In genomic region chr3:147412274-147412673, GRCm38 (mm10) we compare ENCODE assay signal across 29 mouse cellular contexts.
"Had no signal": no experiment of that assay in that cellular context is flagged by ENCODE, and none has a peak within 500 bp of the region (broad histone marks: within the 10 kb centered on the region; RNA-seq: fewer than 3 reads in every experiment).

No protein-coding gene starts in this region.

- H3K9ac ChIP-seq: embryonic facial prominence, embryonic 12.5 days; embryonic facial prominence, embryonic 13.5 days; embryonic facial prominence, embryonic 15.5 days; forebrain, embryonic 12.5 days; forebrain, embryonic 13.5 days; forebrain, embryonic 15.5 days; forebrain, postnatal 0 days had no signal

- H3K36me3 ChIP-seq: embryonic facial prominence, embryonic 10.5 days; embryonic facial prominence, embryonic 12.5 days; embryonic facial prominence, embryonic 13.5 days; embryonic facial prominence, embryonic 15.5 days; forebrain, embryonic 10.5 days; forebrain, embryonic 12.5 days; forebrain, embryonic 15.5 days had no signal

- H3K9me3 ChIP-seq: embryonic facial prominence, embryonic 10.5 days; embryonic facial prominence, embryonic 12.5 days; embryonic facial prominence, embryonic 13.5 days; embryonic facial prominence, embryonic 15.5 days; forebrain, embryonic 10.5 days; forebrain, embryonic 12.5 days; forebrain, embryonic 13.5 days; forebrain, embryonic 15.5 days had no signal

- H3K27ac ChIP-seq: embryonic facial prominence, embryonic 10.5 days; embryonic facial prominence, embryonic 12.5 days; embryonic facial prominence, embryonic 13.5 days; embryonic facial prominence, embryonic 15.5 days; forebrain, embryonic 10.5 days; forebrain, embryonic 12.5 days; forebrain, embryonic 13.5 days; forebrain, embryonic 15.5 days; gastrocnemius, adult 2 months; heart, adult 2 months had no signal

- H3K4me2 ChIP-seq: embryonic facial prominence, embryonic 12.5 days; embryonic facial prominence, embryonic 13.5 days; embryonic facial prominence, embryonic 15.5 days; forebrain, embryonic 12.5 days; forebrain, embryonic 13.5 days; forebrain, embryonic 15.5 days had no signal

- H3K4me3 ChIP-seq: embryonic facial prominence, embryonic 10.5 days; embryonic facial prominence, embryonic 12.5 days; embryonic facial prominence, embryonic 13.5 days; embryonic facial prominence, embryonic 15.5 days; erythroblast, embryonic 14.5 days; forebrain, embryonic 10.5 days; forebrain, embryonic 12.5 days; forebrain, embryonic 13.5 days; forebrain, embryonic 15.5 days; gastrocnemius, adult 2 months; heart, adult 2 months had no signal

- ATAC-seq: forebrain, embryonic 13.5 days; forebrain, embryonic 14.5 days; forebrain, embryonic 15.5 days; forebrain, embryonic 16.5 days; forebrain, postnatal 0 days had no signal

- H3K27me3 ChIP-seq: embryonic facial prominence, embryonic 12.5 days; embryonic facial prominence, embryonic 13.5 days; embryonic facial prominence, embryonic 15.5 days; forebrain, embryonic 12.5 days; forebrain, embryonic 13.5 days; forebrain, embryonic 15.5 days had no signal

- DNase-seq: cerebellum, adult 2 months; cerebellum, adult 8-10 months; cerebellum, adult 9-10 months; cerebellum, adult 9-11 months; cerebellum, postnatal 10 days; cerebellum, postnatal 14 days; cerebellum, postnatal 25 days; cerebellum, postnatal 36 days; embryo, embryonic 11 days; forebrain, postnatal 0 days; gastrocnemius, adult 2 months; gastrocnemius, postnatal 10 days; gastrocnemius, postnatal 14 days; gastrocnemius, postnatal 25 days; gastrocnemius, postnatal 36 days; heart, adult 11 months; heart, adult 18-20 months; heart, adult 2 months had no signal

- H3K4me1 ChIP-seq: embryonic facial prominence, embryonic 10.5 days; embryonic facial prominence, embryonic 12.5 days; embryonic facial prominence, embryonic 13.5 days; embryonic facial prominence, embryonic 15.5 days; forebrain, embryonic 10.5 days; forebrain, embryonic 12.5 days; forebrain, embryonic 13.5 days; forebrain, embryonic 15.5 days had no signal
